Mouse (Mus musculus): ENCODE results near the gene Rufy4.
A peak's percentile ranks its signal among the peaks of the same experiment; 100 is the strongest.

The Rufy4 gene

DNA sequence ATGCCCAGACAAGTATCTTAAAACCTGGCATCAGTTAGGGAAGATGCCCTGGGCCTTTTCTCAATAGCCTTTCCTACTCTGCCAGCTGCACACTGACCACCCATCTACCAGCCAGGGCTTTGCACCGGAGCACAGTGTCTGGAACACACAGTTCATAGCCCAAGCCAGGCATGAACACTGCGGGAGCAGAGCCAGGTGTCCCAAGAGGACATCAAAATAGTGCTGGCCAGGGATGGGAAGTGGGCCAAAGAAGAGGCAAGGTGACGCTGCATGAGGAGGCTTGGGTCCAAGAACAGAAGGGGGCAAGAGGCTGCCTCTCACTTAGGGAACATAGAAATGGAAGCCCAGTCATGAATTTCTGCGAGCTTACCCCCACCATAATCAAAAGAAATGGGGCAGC, 19.7 kb upstream of the Rufy4 start:
- no peak for DNase-seq (ENCODE audit: low spot score in 2 of 2)

DNA sequence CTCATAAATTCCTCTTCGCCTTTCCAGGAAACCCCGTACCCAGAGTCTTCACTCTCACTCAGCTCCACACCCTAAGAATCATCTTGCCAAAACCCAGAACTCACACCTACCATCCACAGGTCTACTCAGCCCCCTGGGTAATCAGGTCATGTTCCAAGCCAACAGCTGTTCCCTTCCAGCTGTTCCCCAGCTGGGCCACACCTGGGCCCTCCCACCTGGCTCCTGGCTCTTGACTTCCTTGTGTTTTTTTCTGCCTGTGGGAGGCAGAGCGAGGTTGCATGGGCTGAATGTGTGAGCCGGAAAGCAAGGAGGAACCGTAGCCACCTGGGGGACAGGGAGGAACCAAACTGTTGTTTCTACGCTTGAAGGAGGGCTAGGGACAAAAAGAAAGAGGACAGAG, 19.1 kb upstream of the Rufy4 start:
- DNase-seq (ENCODE audit: low spot score in 2 of 2): no peak

GRCm38 (mm10) chr1:74107931-74108618, 17.3 kb upstream of the Rufy4 start:
- no peak for DNase-seq (ENCODE audit: low spot score in 2 of 2)

DNA sequence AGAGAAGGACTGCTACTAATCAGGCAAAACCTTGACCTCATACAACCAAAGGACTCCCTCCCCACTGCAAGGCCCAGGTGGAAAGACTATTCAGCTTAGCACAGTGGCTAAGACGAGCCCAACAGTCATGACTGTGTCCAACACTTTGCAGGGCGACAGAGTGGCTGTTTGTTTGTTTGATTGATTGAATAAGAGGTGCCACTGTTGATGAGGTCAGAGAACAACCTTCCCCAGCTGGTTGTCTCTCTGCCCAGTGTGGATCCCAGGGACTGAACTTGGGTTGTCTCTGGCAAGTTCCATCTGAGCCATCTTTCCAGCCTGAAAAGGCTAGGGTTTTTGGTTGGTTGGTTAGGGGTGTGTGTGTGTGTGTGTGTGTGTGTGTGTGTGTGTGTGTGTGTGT, 15.7 kb upstream of the Rufy4 start:
- DNase-seq (ENCODE audit: low spot score in 2 of 2): no peak

GRCm38 (mm10) chr1:74110932-74111695, 14.2 kb upstream of the Rufy4 start:
- no peak for DNase-seq (ENCODE audit: low spot score in 2 of 2)

- DNase-seq (ENCODE audit: low spot score in 2 of 2): no peak
Observed at GRCm38 (mm10) chr1:74111696-74112030, 13.7 kb upstream of the Rufy4 start.

- no peak for DNase-seq (ENCODE audit: low spot score in 2 of 2)
Observed at GRCm38 (mm10) chr1:74113071-74113470, 12.3 kb upstream of the Rufy4 start.

DNA sequence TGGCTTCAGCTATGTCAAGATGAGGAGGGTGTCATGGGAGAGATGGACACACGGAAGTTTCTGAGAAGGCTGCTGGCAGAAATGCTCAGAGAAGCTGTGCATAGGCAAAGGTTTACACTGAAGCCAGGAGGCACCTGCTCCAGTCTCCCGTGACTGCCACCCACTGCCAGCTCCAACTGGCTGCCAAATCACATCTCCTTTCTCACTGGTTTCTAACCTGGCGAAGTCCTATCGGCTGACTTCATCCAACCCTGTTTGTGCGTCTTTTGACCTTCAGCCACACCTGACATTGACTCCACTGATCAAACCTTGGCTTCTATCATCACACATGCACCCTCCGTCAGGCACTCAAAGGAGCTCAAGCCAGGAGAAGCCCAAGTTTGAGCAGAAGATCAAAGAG, 7.5 kb upstream of the Rufy4 start:
- no peak for DNase-seq (ENCODE audit: low spot score in 2 of 2)

DNA sequence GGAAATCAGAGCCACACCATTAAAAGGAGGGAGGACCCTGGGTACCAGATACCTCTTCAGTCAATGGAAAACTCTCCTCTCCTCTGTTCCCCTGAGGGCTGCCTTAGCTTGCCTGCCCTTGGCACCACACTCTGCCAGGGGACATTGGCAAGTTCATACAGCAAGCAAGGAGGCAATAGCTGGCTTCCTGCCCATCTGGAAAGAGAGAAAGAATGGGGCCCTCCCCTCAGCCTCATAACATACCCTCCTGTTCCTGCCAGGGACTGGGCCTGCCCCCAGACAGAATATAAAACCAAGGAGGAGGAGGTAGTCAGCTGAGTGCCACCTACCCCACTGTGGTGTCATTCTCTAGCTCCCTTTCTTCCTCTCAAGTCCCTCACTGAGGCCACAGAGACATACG, 6.2 kb upstream of the Rufy4 start:
- DNase-seq (ENCODE audit: low spot score in 2 of 2): no peak

DNA sequence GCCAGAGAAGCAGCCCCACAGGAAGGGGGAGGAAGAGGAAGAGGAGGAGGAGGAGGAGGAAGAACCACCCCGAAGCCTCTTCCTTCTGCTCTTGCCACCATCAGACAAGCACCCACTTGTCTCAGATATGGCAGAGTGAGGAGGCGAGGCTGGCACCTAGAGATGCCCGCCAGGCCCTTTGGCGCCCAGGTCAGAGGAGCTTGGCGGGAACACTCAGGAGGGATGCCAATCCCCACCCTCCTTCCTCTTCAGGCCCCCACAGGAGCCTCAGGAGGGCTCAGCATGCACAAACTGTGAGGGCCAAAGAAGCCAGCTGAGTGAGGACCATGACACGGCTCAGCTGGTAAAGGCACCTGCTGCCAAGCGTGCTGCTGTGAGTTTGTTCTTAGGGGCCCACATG, 4.2 kb upstream of the Rufy4 start:
- no peak for DNase-seq (ENCODE audit: low spot score in 2 of 2)

DNA sequence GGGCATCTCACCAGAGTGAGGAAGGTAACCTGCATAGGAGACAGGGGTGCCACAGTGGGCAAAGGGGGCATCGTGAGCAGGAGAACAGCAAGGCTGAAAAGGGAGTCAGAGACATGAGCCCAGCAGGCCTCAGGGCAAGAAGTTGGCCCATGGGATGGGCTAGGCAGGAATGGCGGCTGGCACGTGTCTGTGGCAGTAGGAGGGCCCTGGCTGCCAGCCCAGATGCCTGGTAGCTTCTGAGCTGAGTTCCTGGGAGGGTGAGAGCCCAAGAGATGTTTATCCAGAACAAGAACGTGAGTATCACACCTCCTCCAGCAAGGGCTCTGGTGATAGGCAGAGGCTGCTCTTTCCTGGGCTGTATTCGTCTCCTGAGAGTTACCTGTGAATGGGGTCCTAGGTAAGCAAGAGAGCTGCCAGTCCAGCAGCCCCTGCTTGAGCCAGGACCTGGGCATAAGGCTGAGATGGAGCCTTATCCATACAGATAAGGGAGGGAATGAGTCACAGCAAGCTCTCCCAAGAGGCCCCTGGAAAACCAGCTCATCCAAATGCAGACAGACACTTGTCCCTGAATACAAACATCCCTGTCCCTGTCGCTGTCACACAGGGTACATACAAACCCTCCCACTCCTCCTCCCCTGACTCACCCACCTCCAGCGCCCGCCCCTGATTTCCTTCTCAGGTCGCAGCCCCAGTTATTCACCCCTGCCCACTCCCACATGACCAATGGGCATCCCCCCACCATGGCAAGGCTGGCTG, 3.3 kb upstream of the Rufy4 start:
- no peak for DNase-seq (ENCODE audit: low spot score in 2 of 2)

DNA sequence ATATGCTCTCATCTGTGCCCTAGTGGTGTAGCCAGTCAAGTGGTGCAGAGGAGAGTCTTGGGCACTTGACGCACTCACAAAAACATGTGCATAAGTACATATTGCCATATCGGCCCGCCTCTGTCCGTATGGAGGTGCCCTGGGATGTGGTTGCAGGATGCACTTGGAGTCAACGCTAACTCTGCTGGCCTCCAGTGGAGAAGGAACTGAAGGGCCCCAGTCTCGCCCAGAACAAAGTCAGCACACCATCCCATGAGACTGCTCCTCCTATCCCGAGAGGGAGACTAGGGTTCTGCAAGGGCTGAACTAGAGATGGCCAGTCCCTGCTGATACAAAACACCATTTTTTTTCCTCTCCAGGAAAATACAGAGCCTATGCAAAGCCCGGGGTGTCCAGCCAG, 2.1 kb upstream of the Rufy4 start:
- no peak for DNase-seq (ENCODE audit: low spot score in 2 of 2)

GRCm38 (mm10) chr1:74124021-74124981, 1.0 kb upstream of the Rufy4 start, which contains the start of gene Tns1:
TSS of gene Tns1 (minus strand) at chr1:74124449.
- peak; percentile 5 to 21 for DNase-seq (ENCODE audit: low spot score in 2 of 2)

- no peak for DNase-seq (ENCODE audit: low spot score in 2 of 2)
Observed at GRCm38 (mm10) chr1:74130883-74131659, 5.7 kb downstream of the Rufy4 start.

DNA sequence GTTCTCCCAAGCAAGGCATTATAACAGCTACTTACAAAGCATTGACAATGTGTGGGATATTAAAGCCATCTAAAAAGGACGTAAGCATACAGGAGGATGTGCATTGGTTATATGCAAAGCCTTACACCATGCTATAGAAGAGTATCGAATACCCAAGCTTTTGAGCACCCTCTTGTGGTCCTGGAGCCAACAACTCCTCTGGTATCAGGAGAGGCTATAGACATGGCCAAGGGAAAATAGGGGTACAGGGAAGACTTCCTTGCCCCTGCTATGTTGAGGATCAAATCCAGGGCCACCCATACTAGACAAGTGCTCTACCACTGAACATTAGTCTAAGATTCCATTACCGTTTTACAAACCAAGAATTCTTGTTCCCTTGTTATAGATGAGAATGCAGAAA, 6.7 kb downstream of the Rufy4 start:
- DNase-seq (ENCODE audit: low spot score in 2 of 2): no peak

GRCm38 (mm10) chr1:74133954-74134353, 8.6 kb downstream of the Rufy4 start:
- DNase-seq (ENCODE audit: low spot score in 2 of 2): no peak

DNA sequence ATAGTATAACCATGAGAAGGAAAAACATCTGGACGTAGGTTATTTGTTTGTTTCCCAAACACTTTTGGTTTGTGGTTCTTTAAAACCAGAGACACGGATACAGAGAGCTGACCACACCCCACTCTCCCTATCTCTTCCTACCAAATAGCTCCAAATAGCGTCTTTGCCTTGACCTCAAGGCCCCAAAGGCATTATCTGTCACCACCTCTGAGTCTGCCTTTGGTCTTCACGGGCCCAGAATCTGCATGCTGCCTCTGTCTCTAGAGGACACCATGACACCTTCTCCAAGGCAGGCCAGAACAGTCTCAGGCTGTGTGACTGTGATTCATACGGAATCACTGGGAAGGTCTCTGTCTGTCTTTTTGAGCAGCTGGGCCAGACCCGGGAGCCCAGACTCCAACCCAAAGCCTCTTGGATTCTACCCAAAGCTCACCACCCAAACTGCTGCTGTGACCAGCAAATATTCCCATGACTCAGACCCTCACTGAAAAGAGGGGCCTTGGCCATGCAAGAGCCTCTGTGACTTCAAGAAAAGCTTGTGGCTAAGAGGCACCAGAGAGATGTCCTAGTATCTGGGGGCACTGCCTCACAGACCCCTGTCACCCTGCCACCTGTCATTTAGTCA, 10.1 kb downstream of the Rufy4 start:
- DNase-seq (ENCODE audit: low spot score in 2 of 2): no peak

DNA sequence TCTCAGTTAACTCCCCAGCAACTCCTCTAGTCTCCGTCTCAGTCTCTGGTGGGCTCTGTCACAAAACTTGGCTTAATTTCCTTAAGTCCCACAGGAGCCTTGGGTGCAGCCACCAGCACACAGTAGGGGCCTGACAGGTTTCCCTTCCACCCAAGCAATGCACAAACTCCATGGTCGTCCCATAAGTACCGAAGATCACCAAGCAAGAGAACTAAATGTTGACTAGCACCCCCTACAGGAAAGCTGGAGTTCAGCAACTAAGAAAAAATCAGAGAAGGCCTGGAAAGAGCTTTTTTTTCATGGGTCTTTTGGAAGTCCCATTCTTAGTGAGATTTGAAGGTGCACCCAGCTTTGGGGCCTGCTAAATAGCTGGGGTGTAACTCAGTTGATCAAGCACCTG, 14.1 kb downstream of the Rufy4 start:
- DNase-seq (ENCODE audit: low spot score in 2 of 2): no peak

DNA sequence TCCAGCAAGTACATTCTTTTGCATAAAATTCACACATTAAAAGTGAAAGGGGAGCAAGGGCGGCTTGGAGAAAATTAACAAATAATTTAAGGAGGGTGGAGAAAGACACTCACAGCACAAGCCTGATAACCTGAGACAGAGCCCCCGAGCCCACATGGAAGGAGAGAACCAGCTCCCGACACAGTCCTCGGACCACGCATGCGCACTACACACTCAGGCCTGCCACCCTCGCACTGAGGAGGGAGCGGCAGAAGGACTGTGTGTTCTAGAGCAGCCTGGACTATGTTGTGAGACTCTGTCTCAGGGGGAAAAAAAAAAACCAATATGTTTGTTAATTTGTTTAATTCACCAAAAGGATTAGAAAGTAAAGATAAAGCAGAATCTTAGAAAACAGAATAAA, 16.4 kb downstream of the Rufy4 start:
- DNase-seq (ENCODE audit: low spot score in 2 of 2): no peak

DNA sequence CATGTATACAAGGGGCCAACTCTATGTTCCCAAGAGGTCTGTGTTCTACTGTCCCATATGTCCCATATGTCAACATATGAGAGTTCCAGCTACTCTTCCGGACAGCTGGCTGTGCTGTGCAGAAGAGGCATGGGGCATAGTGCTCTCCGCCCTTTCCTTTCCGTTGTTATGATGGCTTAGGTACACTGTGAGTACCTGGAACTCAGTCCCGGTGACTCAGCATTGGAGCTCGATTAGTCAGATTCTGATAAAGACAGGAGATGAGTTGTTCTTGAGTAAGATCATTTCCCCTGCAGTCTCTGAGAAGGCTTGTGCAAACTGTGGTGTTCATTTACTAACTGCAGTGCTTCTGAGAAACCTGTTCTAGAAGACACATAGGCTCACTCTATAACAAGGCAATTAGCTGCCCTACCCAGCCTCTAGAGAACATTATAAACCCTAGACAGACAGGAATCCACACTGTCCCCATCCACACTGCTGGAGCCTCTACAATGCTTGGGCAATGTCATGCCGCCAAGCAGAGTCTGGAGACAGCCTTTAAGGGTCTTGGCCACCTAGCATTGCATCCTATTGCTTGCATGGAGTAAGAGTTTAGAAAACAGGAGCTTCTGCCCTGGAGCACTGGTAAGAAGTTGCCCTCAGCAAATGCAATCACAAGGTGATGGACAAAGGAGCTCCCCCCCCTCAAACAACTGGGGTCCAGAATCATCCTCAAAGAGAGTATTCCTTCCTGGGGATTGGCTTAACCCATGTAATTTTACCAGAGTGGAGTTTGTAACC, 24.0 kb downstream of the Rufy4 start:
- DNase-seq (ENCODE audit: low spot score in 2 of 2): no peak
